Mouse (Mus musculus) urinary bladder, postnatal 4 days (tissue): ENCODE data around the gene Xpo4.

Experiments used
- DNase-seq, 2 experiments: peaks; one replicate each; pipeline ENCODE4 v3.0.0; 2021 to 2022; ENCODE audit warnings: low spot score in 2 of 2

The Xpo4 gene

DNA sequence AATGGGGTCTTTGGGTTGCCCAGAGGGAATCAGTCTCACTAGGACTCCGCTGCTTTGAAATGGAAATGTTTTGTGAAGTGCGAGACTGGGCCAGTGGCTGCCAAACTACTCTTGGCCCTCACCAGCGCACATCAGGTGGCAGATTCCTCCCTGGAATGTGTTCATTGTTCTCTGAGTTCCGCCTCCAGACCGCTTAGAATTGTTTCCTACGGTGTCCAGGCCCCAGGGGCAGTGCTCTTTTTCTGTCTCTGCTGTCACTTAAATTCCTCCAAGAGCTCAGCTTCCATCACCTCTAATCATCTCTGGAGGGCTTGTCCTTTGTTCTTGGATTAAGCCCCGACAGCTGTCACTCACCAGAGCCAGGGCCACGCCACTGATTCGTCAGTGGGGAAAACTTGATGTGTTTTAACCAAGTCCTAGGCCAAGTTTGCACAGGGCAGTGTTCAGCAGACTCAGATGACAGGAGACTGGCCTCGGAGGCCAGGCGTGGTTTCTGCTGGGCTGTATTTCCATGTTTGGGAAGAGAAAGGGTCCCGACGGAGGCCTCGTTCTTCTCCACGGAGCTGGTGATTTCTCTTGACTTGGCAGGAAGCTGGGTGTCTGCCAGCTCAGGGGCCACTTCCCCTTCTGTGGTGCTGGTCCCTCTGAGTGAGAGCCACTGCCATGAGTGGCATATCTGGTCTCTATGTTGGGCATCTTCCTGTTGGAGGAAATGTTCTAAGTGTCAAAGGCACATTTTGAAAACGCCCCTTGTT is 127.8 kb downstream of the Xpo4 start:
- DNase-seq, result no peak

GRCm38 (mm10) chr14:57536820-57537219 is 128.4 kb downstream of the Xpo4 start:
- no peak for DNase-seq

DNA sequence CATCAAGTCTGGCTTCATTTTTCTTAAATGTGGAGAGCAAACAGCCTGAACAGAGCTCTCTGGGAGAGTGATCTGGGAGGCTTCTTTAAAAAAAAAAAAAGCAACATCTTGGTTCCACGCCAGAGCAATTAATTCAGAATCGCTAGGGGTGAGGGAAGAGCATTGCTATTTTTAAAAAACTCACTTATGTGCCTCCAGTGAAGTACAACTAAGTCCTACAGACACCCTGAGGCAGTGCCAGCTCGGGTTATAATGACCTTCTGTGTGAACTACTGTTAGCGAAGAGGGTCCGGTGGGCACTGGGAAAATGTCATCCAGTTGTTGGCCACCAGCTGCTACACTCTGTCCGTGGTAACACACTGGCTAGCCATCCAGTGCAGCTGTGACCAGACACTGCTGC is 129.6 kb downstream of the Xpo4 start:
- DNase-seq, result no peak

GRCm38 (mm10) chr14:57534961-57535360 is 130.3 kb downstream of the Xpo4 start:
- DNase-seq, result peak in 1 of 2 experiments; percentile 53

- no peak for DNase-seq
Observed at GRCm38 (mm10) chr14:57534346-57534745, 130.9 kb downstream of the Xpo4 start.

DNA sequence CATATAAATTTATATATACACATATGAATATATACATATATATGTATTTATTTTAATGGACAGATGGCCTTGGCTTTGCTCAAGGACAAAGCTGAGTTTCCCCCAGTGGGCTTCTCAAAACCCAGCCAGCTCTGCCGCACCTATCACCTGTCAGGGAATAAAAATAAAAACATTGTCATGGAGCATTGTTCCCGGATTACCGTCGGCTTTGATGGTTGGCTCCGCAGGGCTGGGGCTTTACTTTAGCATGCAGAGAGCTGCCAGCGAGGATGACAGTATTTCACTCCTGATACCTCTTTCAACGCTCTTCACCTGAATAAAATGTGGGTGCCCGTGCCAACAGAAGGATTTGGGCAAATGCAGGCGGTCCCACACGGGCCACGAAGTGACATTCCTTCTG is 131.4 kb downstream of the Xpo4 start:
- DNase-seq, result no peak

DNA sequence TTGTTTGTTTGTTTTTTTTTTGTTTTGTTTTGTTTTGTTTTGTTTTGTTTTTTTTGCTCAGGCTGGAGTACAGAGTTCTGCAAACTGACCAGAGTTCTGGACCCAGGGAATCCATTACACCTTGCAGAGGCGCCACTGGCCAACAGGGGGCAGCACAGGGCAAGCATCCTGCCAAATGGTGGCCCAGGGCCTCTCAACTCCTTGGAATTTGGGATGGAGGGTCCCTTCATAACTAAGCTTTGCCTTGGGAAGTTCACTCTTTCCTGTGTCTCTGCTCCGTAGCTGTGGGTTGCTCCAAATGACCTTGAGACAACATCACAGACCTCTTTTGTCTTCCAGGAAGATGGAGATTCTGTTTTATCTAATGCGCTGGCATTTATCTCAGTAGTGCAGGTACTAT is 132.0 kb downstream of the Xpo4 start:
- DNase-seq, result peak in 1 of 2 experiments; percentile 73

- no peak for DNase-seq
Observed at GRCm38 (mm10) chr14:57532577-57532976, 132.7 kb downstream of the Xpo4 start.

DNA sequence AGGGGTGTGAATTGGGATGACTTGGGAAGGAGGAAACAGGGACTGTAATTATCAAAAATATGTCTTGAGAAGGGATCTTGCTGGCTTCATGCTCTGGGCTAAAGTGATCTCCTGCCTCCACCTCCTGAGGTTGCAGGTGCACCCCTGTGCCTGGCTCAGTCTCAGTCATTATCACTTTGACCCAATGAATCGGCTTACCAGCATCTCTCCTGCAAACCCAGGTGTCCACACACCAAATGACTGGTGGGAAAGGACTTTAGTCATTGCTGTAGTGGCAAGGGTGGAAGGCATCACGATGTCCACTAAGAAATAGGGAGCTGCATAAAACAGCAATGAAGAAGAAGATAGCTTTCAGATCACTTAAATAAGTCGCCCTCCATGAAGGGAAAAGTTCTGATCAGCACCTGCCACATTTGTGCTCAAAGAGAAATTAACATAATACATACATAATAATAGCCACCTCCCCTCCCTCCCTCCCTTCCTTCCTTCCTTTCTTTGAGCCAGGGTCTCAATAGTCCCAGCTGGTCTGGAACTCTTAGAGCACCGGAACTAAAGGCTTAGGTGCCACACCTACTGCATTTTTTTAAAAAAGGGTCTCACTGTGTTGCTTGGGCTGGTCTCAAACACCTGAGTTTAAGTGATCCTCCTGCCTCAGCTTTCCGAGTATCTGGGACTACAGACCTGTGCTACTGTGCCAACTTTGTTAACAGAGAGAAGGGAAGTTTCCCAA is 135.3 kb downstream of the Xpo4 start:
- no peak for DNase-seq

GRCm38 (mm10) chr14:57529086-57529785 is 136.0 kb downstream of the Xpo4 start:
- no peak for DNase-seq

DNA sequence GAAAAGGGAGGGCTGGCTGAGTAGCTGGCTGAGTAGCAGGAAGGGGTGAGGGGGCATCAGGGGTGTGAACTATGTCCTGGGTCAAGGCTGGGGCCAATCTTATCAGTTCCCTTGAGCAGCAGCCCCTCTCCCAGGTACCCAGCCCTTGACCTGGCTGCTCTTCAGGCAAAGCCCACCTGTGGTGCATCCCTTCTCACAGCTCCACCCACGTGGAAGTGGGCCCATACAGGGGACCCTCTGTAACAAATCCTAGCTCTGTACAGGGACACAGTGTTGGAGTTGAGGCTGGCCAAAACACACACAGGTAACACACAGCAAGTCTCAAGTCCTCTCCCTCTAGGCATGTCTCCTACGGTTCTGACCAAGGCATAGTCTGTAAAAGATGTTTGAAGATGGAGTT is 137.6 kb downstream of the Xpo4 start:
- DNase-seq, result no peak
